Mouse (Mus musculus): ENCODE data around the gene Arnt2. TPM values are rescaled to one million over a fixed set of nuclear protein-coding genes. Genes with fewer than 3 reads are reported as not detected.

Arnt2 gene
- polyA plus RNA-seq, 1 experiment from 2014 or later: 118 TPM

GRCm38 (mm10) chr7:84259309-84259985 is 150.5 kb downstream of the Arnt2 start:
- TF ChIP-seq CTCF (IDR thresholded peaks at IDR 0.05): no peak
- ChIA-PET CTCF (no interaction called here), POLR2A (interaction anchor here (1.7 kb wide), 1 partner anchor 14 kb away, joined by 5 read pairs; no protein-coding TSS in a partner anchor)
- ATAC-seq (no peak), DNase-seq (ENCODE audit: low read depth, low spot score) (no peak)
- in situ Hi-C loops (cut with MboI; ENCODE audit: low pct_unique_long_range_greater_than_20kb): no loop called here
- H3K27me3 ChIP-seq: no peaks in the 10 kb centered on the region

GRCm38 (mm10) chr7:84256661-84257060 is 153.3 kb downstream of the Arnt2 start:
- POLR2A ChIA-PET: no interaction called here
- CTCF ChIA-PET: interaction anchor here (0.7 to 1.6 kb wide), 3 partner anchors 10 to 116 kb away, joined by 3 to 4 read pairs (median 4); no protein-coding TSS in a partner anchor
- ATAC-seq (no peak), DNase-seq (ENCODE audit: low read depth, low spot score) (no peak)
- no peaks in the 10 kb centered on the region for H3K27me3 ChIP-seq
- in situ Hi-C loops (cut with MboI; ENCODE audit: low pct_unique_long_range_greater_than_20kb): no loop called here
- TF ChIP-seq CTCF (IDR thresholded peaks at IDR 0.05): no peak

GRCm38 (mm10) chr7:84256245-84256644 is 153.7 kb downstream of the Arnt2 start:
- TF ChIP-seq CTCF (IDR thresholded peaks at IDR 0.05): no peak
- H3K27me3 ChIP-seq: no peaks in the 10 kb centered on the region
- DNase-seq (ENCODE audit: low read depth, low spot score) (no peak), ATAC-seq (no peak)
- in situ Hi-C loops (cut with MboI; ENCODE audit: low pct_unique_long_range_greater_than_20kb): no loop called here
- ChIA-PET POLR2A (no interaction called here), CTCF (interaction anchor here (0.7 to 1.6 kb wide), 3 partner anchors 9 to 116 kb away, joined by 3 to 4 read pairs (median 4); no protein-coding TSS in a partner anchor)

- DNase-seq (ENCODE audit: low read depth, low spot score) (no peak), ATAC-seq (no peak)
- in situ Hi-C loops (cut with MboI; ENCODE audit: low pct_unique_long_range_greater_than_20kb): no loop called here
- no peak for TF ChIP-seq CTCF (IDR thresholded peaks at IDR 0.05)
- H3K27me3 ChIP-seq: no peaks in the 10 kb centered on the region
- ChIA-PET CTCF (no interaction called here), POLR2A (no interaction called here)
Observed at GRCm38 (mm10) chr7:84254916-84255315, 155.1 kb downstream of the Arnt2 start.

- CTCF ChIA-PET: no interaction called here
- POLR2A ChIA-PET: no interaction called here
- in situ Hi-C loops (cut with MboI; ENCODE audit: low pct_unique_long_range_greater_than_20kb): no loop called here
- H3K27me3 ChIP-seq: no peaks in the 10 kb centered on the region
- no peak for TF ChIP-seq CTCF (IDR thresholded peaks at IDR 0.05)
- ATAC-seq (no peak), DNase-seq (ENCODE audit: low read depth, low spot score) (no peak)
Observed at GRCm38 (mm10) chr7:84254311-84254710, 155.7 kb downstream of the Arnt2 start.

- ATAC-seq (no peak), DNase-seq (ENCODE audit: low read depth, low spot score) (no peak)
- in situ Hi-C loops (cut with MboI; ENCODE audit: low pct_unique_long_range_greater_than_20kb): no loop called here
- no peak for TF ChIP-seq CTCF (IDR thresholded peaks at IDR 0.05)
- POLR2A ChIA-PET: no interaction called here
- CTCF ChIA-PET: interaction anchor here (1.9 kb wide), 1 partner anchor 162 kb away, joined by 4 read pairs; no protein-coding TSS in a partner anchor
- H3K27me3 ChIP-seq: no peaks in the 10 kb centered on the region
Observed at GRCm38 (mm10) chr7:84251667-84252066, 158.3 kb downstream of the Arnt2 start.

- ATAC-seq: no peak
- no peak for TF ChIP-seq CTCF (IDR thresholded peaks at IDR 0.05)
- no peaks in the 10 kb centered on the region for H3K27me3 ChIP-seq
- in situ Hi-C loops (cut with MboI; ENCODE audit: low pct_unique_long_range_greater_than_20kb): no loop called here
- DNase-seq (ENCODE audit: low read depth, low spot score): no peak
- ChIA-PET CTCF (interaction anchor here (1.9 kb wide), 1 partner anchor 161 kb away, joined by 4 read pairs; no protein-coding TSS in a partner anchor), POLR2A (no interaction called here)
Observed at GRCm38 (mm10) chr7:84250736-84251135, 159.2 kb downstream of the Arnt2 start.

GRCm38 (mm10) chr7:84249951-84250350 is 160.0 kb downstream of the Arnt2 start:
- POLR2A ChIA-PET: no interaction called here
- no peak for TF ChIP-seq CTCF (IDR thresholded peaks at IDR 0.05)
- DNase-seq (ENCODE audit: low read depth, low spot score): no peak
- in situ Hi-C loops (cut with MboI; ENCODE audit: low pct_unique_long_range_greater_than_20kb): no loop called here
- no peak for ATAC-seq
- no peaks in the 10 kb centered on the region for H3K27me3 ChIP-seq
- CTCF ChIA-PET: no interaction called here

GRCm38 (mm10) chr7:84249381-84249780 is 160.6 kb downstream of the Arnt2 start:
- no peak for ATAC-seq
- no peak for DNase-seq (ENCODE audit: low read depth, low spot score)
- CTCF ChIA-PET: no interaction called here

GRCm38 (mm10) chr7:84247960-84248665 is 161.9 kb downstream of the Arnt2 start:
- CTCF ChIA-PET: interaction anchor here (3.0 kb wide), 1 partner anchor 24 kb away, joined by 11 read pairs; no protein-coding TSS in a partner anchor

More at GRCm38 (mm10) chr7:84249381-84249780, 160.6 kb downstream of the Arnt2 start:
- no peaks in the 10 kb centered on the region for H3K27me3 ChIP-seq
- in situ Hi-C loops (cut with MboI; ENCODE audit: low pct_unique_long_range_greater_than_20kb): no loop called here
- TF ChIP-seq CTCF (IDR thresholded peaks at IDR 0.05): no peak
- POLR2A ChIA-PET: no interaction called here

GRCm38 (mm10) chr7:84246878-84247277 is 163.1 kb downstream of the Arnt2 start:
- TF ChIP-seq CTCF (IDR thresholded peaks at IDR 0.05): no peak
- DNase-seq (ENCODE audit: low read depth, low spot score) (no peak), ATAC-seq (no peak)
- ChIA-PET POLR2A (interaction anchor here (1.0 kb wide), 1 partner anchor 15 kb away, joined by 4 read pairs; no protein-coding TSS in a partner anchor), CTCF (interaction anchor here (0.8 to 3.0 kb wide), 7 partner anchors 9 to 161 kb away, joined by 3 to 11 read pairs (median 5); partner anchors contain the start of gene Cemip)
- in situ Hi-C loops (cut with MboI; ENCODE audit: low pct_unique_long_range_greater_than_20kb): no loop called here
- no peaks in the 10 kb centered on the region for H3K27me3 ChIP-seq

More at GRCm38 (mm10) chr7:84247960-84248665, 161.9 kb downstream of the Arnt2 start:
- in situ Hi-C loops (cut with MboI; ENCODE audit: low pct_unique_long_range_greater_than_20kb): no loop called here
- TF ChIP-seq CTCF (IDR thresholded peaks at IDR 0.05): no peak
- no peaks in the 10 kb centered on the region for H3K27me3 ChIP-seq
- no peak for ATAC-seq
- no peak for DNase-seq (ENCODE audit: low read depth, low spot score)
- POLR2A ChIA-PET: interaction anchor here (1.2 kb wide), 1 partner anchor 100 kb away, joined by 3 read pairs; no protein-coding TSS in a partner anchor

All from Patski (cell line).